Mouse (Mus musculus) brain, embryonic 18.5 days (tissue): ENCODE results near the gene Fam129a.
"Not testable (repeated sequence)": the region's sequence is repeated elsewhere in the genome, so short reads cannot be mapped to it uniquely, and the experiment has no call there.

Experiments
- DNase-seq: peaks from one replicate; pipeline ENCODE4 v3.0.0-alpha.2; 2012; ENCODE audit warnings: low read depth, low spot score

Gene Fam129a

GRCm38 (mm10) chr1:151737146-151737545, 166.2 kb downstream of the Fam129a start:
- DNase-seq = no peak

- no peak for DNase-seq
Measured at GRCm38 (mm10) chr1:151741199-151741621, 170.2 kb downstream of the Fam129a start.

GRCm38 (mm10) chr1:151749894-151750293, 178.9 kb downstream of the Fam129a start:
- DNase-seq = not testable (repeated sequence)

GRCm38 (mm10) chr1:151752946-151753345, 182.0 kb downstream of the Fam129a start:
- DNase-seq = no peak

- DNase-seq = no peak
Measured at GRCm38 (mm10) chr1:151753374-151753929, 182.5 kb downstream of the Fam129a start.

GRCm38 (mm10) chr1:151754028-151754489, 183.1 kb downstream of the Fam129a start:
- no peak for DNase-seq

- peak; percentile 97 for DNase-seq
Measured at GRCm38 (mm10) chr1:151754881-151755659, 184.1 kb downstream of the Fam129a start, which contains the start of gene Edem3. Gene Edem3 (plus strand): TSS chr1:151755371.

- peak; percentile 0 for DNase-seq
Measured at GRCm38 (mm10) chr1:151755660-151756424, 184.9 kb downstream of the Fam129a start.

- no peak for DNase-seq
Measured at GRCm38 (mm10) chr1:151756425-151756728, 185.4 kb downstream of the Fam129a start.

GRCm38 (mm10) chr1:151758301-151758700, 187.3 kb downstream of the Fam129a start:
- no peak for DNase-seq

GRCm38 (mm10) chr1:151758991-151759390, 188.0 kb downstream of the Fam129a start:
- no peak for DNase-seq

- DNase-seq = no peak
Measured at GRCm38 (mm10) chr1:151764236-151764635, 193.2 kb downstream of the Fam129a start.

- DNase-seq = no peak
Measured at GRCm38 (mm10) chr1:151766166-151766565, 195.2 kb downstream of the Fam129a start.

- DNase-seq = no peak
Measured at GRCm38 (mm10) chr1:151766976-151767654, 196.1 kb downstream of the Fam129a start.

- no peak for DNase-seq
Measured at GRCm38 (mm10) chr1:151769200-151769913, 198.4 kb downstream of the Fam129a start.
